Mouse (Mus musculus) kidney, postnatal 0 days (tissue): ENCODE measurements at regions not wholly inside any gene's neighbourhood (a gene's known extent, or its start where the extent isn't known, plus 50 kb on each side); places are given as distances from the start of the nearest gene placed in this dataset.
A peak's percentile ranks its signal among the peaks of the same experiment; 100 is the strongest.

Source experiments
- ATAC-seq: fragments of 200-750 bp; cut with Nextera tagmentation; replicated peaks from 2 replicates; pipeline ENCODE4 v1.8.0; 2017; ENCODE audit warnings: low read depth, moderate number of reproducible peaks, moderate TSS enrichment, moderate library complexity; ENCODE audit not compliant: low FRiP score
- DNase-seq: peaks from one replicate; pipeline ENCODE4 v3.0.0-alpha.2; 2016; ENCODE audit warnings: low spot score
- H3K27ac ChIP-seq: fragments of 300-500 bp; sonication (generic); 2 replicates; pipeline ENCODE4 v1.5.1; 2014; ENCODE audit warnings: mild to moderate bottlenecking
- H3K27me3 ChIP-seq: fragments of 300-500 bp; sonication (generic); 2 replicates; pipeline ENCODE4 v1.6.1; 2014; ENCODE audit warnings: low read length, mixed read lengths; ENCODE audit not compliant: insufficient read depth
- H3K36me3 ChIP-seq: fragments of 300-500 bp; sonication (generic); 2 replicates; pipeline ENCODE4 v1.6.1; 2014; ENCODE audit warnings: low read length, mixed read lengths; ENCODE audit not compliant: insufficient read depth
- H3K4me1 ChIP-seq: fragments of 300-500 bp; sonication (generic); replicated peaks from 2 replicates; pipeline ENCODE4 v1.6.1; 2014; ENCODE audit warnings: antibody characterized with exemption, low read length, mixed read lengths; ENCODE audit not compliant: insufficient read depth
- H3K4me2 ChIP-seq: fragments of 300-500 bp; sonication (generic); 2 replicates; pipeline ENCODE4 v1.6.1; 2014; ENCODE audit warnings: mild to moderate bottlenecking, low read length, moderate library complexity, mixed read lengths
- H3K4me3 ChIP-seq: fragments of 300-500 bp; sonication (generic); replicated peaks from 2 replicates; pipeline ENCODE4 v1.5.1; 2014; ENCODE audit warnings: low read depth, low read length
- H3K9ac ChIP-seq: fragments of 300-500 bp; sonication (generic); 2 replicates; pipeline ENCODE4 v1.6.1; 2014; ENCODE audit warnings: low read depth, low read length
- H3K9me3 ChIP-seq: fragments of 300-500 bp; sonication (generic); replicated peaks from 2 replicates; pipeline ENCODE4 v1.6.1; 2016; ENCODE audit warnings: low read length, inconsistent platforms, mixed read lengths
- CTCF ChIP-seq: IDR thresholded peaks from 2 replicates; pipeline ENCODE4 v1.5.1; 2016; ENCODE audit warnings: antibody characterized with exemption, low read depth, mild to moderate bottlenecking, moderate library complexity
- WGBS: fragments of 180-500 bp; shearing (Covaris S2); extraction: QIAGEN DNeasy Blood & Tissue Kit; methylation state at CpG from one replicate; pipeline ENCODE4 v1.1.7; 2014; 5-methylcytosine and 5-hydroxymethylcytosine counted together

DNA sequence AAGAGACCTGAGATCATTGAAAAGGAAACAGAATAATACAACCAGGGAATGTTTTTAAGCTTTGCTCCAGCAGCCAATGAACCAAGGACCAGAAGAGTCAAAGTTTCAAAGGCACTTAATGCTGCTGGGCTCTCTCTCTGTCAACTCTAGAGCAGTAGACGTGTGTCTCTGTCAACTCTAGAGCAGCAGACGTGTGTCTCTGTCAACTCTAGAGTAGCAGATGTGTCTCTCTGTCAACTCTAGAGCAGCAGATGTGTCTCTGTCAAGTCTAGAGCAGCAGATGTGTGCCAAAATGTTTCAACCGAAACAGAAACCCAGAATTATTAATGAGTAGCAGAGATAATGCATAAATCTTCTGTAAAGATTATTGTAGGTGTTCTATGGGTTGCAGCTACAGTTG, 82.1 kb upstream of the Palmd start:
- WGBS: 66% methylated on average over 3 of the region's 3 CpGs

DNA sequence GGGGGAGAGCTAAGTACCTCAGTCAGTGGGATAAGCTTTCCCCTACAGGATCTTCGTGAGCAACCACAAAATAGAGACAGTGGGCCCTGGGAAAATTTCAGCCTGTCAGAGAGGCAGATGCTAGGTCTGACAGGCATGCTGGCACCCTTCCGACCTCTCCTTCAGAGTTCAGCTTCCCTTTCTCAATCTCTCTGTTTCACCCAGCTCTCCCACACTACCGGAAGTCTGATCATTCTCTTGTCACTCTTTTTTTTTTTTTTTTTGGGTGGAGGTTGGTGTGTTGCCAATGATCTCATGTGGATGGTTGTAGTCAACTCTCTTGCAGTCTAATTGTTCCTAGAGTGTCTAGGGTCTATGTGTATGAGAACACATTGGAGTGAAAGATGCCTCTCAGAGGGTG, 80.6 kb upstream of the Palmd start:
- Histone ChIP-seq H3K4me1 (no peaks in the 10 kb centered on the region), H3K27me3 (no peaks in the 10 kb centered on the region), H3K9ac (no peak overlapping the region), H3K4me2 (no peak overlapping the region), H3K27ac (no peak overlapping the region), H3K4me3 (no peak overlapping the region), H3K36me3 (no peaks in the 10 kb centered on the region), H3K9me3 (no peaks in the 10 kb centered on the region)
- no peak for ATAC-seq
- 59% methylated on average over 3 of the region's 3 CpGs for WGBS
- no peak for DNase-seq
- TF ChIP-seq CTCF: no peak

More for the DNA sequence above, 82.1 kb upstream of the Palmd start:
- H3K27me3 ChIP-seq: no peaks in the 10 kb centered on the region
- H3K36me3 ChIP-seq: no peaks in the 10 kb centered on the region
- H3K4me1 ChIP-seq: no peaks in the 10 kb centered on the region
- no peak for TF ChIP-seq CTCF
- ATAC-seq (no peak), DNase-seq (no peak)
- no peak overlapping the region for H3K27ac ChIP-seq
- no peak overlapping the region for H3K4me3 ChIP-seq
- no peak overlapping the region for H3K4me2 ChIP-seq
- H3K9me3 ChIP-seq: no peaks in the 10 kb centered on the region
- no peak overlapping the region for H3K9ac ChIP-seq

DNA sequence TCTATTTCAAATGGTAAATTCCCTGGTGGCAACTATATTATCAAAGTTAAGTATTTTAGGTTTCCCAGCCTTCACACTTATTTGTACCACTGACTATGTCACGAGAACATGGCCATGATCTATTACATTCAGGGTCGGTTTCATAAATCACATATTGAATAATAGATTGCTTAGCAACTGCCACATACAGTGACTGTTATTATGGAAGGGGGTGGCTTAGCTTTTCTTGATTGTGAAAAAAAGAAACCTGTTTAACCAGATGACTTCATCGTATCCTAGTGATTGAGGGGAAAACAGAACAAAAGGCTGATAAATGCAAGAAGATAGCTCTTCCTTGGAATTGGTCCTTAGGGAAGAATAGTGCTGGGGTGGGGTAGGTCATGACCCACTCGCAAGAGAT, 76.0 kb upstream of the Palmd start:
- no peaks in the 10 kb centered on the region for H3K9me3 ChIP-seq
- no peaks in the 10 kb centered on the region for H3K36me3 ChIP-seq
- H3K4me2 ChIP-seq: no peak overlapping the region
- no peaks in the 10 kb centered on the region for H3K4me1 ChIP-seq
- H3K4me3 ChIP-seq: no peak overlapping the region
- no peaks in the 10 kb centered on the region for H3K27me3 ChIP-seq
- DNase-seq: no peak
- H3K27ac ChIP-seq: no peak overlapping the region
- WGBS: 78% methylated on average over 4 of the region's 4 CpGs
- TF ChIP-seq CTCF: no peak
- ATAC-seq: no peak
- no peak overlapping the region for H3K9ac ChIP-seq

GRCm38 (mm10) chr3:117044304-117044703, 75.5 kb upstream of the Palmd start:
- Histone ChIP-seq H3K4me2 (no peak overlapping the region), H3K9me3 (no peaks in the 10 kb centered on the region), H3K4me3 (no peak overlapping the region), H3K27ac (no peak overlapping the region), H3K4me1 (no peaks in the 10 kb centered on the region), H3K9ac (no peak overlapping the region), H3K27me3 (no peaks in the 10 kb centered on the region), H3K36me3 (no peaks in the 10 kb centered on the region)
- 63% methylated on average over 2 of the region's 2 CpGs for WGBS
- ATAC-seq: no peak
- no peak for TF ChIP-seq CTCF
- no peak for DNase-seq

DNA sequence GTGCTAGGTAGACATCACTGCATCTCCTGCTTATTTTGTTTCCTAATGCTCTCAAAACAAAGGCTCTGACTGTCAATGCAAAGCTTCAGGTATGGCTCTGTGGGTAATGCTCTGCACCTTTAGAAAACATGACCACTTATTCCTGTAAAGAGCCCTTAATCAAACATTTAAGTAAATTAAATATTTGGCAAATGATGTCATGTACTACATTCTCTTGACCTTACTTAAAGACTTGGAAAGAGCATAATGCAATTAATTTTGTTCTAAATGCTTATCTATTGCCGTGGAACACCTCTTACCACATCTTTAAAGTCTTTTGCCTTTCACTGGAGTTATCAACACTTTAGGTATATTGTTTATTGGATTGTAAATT, 70.1 kb upstream of the Palmd start:
- H3K9ac ChIP-seq: no peak overlapping the region
- DNase-seq: no peak
- H3K27ac ChIP-seq: no peak overlapping the region
- H3K4me2 ChIP-seq: no peak overlapping the region
- no peaks in the 10 kb centered on the region for H3K9me3 ChIP-seq
- H3K27me3 ChIP-seq: no peaks in the 10 kb centered on the region
- H3K4me1 ChIP-seq: no peaks in the 10 kb centered on the region
- no peaks in the 10 kb centered on the region for H3K36me3 ChIP-seq
- no peak for ATAC-seq
- no peak for TF ChIP-seq CTCF
- no peak overlapping the region for H3K4me3 ChIP-seq
- WGBS: 68% methylated on average over 1 of the region's 1 CpGs

DNA sequence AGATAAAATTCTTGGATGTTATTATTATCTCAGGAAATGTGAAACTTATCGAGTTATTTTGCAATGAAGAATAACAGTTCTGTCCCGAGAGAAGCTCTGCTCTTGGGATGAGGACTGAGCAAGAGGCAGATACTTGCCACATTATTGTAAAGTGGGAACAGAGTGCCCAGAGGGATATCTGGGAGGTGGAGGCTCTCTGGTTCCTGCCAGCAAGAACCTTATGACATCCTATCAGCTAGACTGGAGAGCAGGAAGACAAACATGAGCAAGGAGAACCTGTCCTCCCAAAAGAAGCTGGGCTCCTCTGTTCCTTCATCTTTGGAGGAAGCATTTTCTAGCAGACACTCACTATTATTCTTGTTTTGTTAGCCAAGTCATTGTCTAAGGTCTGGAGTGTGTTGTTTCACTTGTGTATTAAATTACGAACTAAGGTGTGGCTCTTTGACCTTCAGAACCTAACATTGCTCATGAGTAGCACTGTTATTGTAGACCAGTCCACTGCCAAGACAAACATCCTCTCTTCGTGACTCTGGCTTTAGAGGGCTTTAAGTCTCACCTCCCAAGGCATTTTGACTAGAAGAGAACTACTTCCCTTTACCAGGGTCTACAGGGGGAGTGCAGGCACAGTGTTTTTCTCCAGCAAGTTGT, 69.6 kb upstream of the Palmd start:
- no peaks in the 10 kb centered on the region for H3K4me1 ChIP-seq
- H3K36me3 ChIP-seq: no peaks in the 10 kb centered on the region
- H3K27me3 ChIP-seq: no peaks in the 10 kb centered on the region
- H3K9me3 ChIP-seq: no peaks in the 10 kb centered on the region
- H3K4me2 ChIP-seq: no peak overlapping the region
- DNase-seq (peak; percentile 42), ATAC-seq (no peak)
- no peak overlapping the region for H3K27ac ChIP-seq
- 38% methylated on average over 4 of the region's 4 CpGs for WGBS
- TF ChIP-seq CTCF: no peak
- no peak overlapping the region for H3K4me3 ChIP-seq
- no peak overlapping the region for H3K9ac ChIP-seq
